Mouse (Mus musculus) lung, embryonic 16.5 days (tissue): ENCODE measurements around the gene Glis3. TPM values are rescaled to one million over a fixed set of nuclear protein-coding genes. Genes with fewer than 3 reads are reported as not detected.

Experiments used
- ATAC-seq: fragments of 200-750 bp; cut with Nextera tagmentation; 2 replicates; pipeline ENCODE4 v1.8.0; 2017; ENCODE audit warnings: low read depth, mild to moderate bottlenecking, moderate library complexity
- H3K27ac ChIP-seq: fragments of 300-500 bp; sonication (generic); 2 replicates; pipeline ENCODE4 v1.5.1; 2014; ENCODE audit warnings: mild to moderate bottlenecking, control low read depth, low read length
- H3K27me3 ChIP-seq: fragments of 300-500 bp; sonication (generic); 2 replicates; pipeline ENCODE4 v1.6.1; 2014; ENCODE audit warnings: low read depth, low read length, mixed read lengths; ENCODE audit not compliant: control insufficient read depth, insufficient read depth
- H3K36me3 ChIP-seq: fragments of 300-500 bp; sonication (generic); 2 replicates; pipeline ENCODE4 v1.6.1; 2014; ENCODE audit warnings: low read length; ENCODE audit not compliant: control insufficient read depth, insufficient read depth
- H3K4me1 ChIP-seq: fragments of 300-500 bp; sonication (generic); replicated peaks from 2 replicates; pipeline ENCODE4 v1.6.1; 2014; ENCODE audit warnings: low read length, mixed read lengths; ENCODE audit not compliant: control insufficient read depth, insufficient read depth
- H3K4me2 ChIP-seq: fragments of 300-500 bp; sonication (generic); 2 replicates; pipeline ENCODE4 v1.6.1; 2014; ENCODE audit warnings: low read depth, low read length, control low read depth
- H3K4me3 ChIP-seq: fragments of 300-500 bp; sonication (generic); 2 replicates; pipeline ENCODE4 v1.5.1; 2014; ENCODE audit warnings: mild to moderate bottlenecking, low read length, control low read depth
- H3K9ac ChIP-seq: fragments of 300-500 bp; sonication (generic); 2 replicates; pipeline ENCODE4 v1.6.1; 2014; ENCODE audit warnings: low read length, control low read depth
- H3K9me3 ChIP-seq: fragments of 300-500 bp; sonication (generic); 2 replicates; pipeline ENCODE4 v1.6.1; 2016; ENCODE audit warnings: low read length; ENCODE audit not compliant: control insufficient read depth
- WGBS: fragments of 180-500 bp; shearing (Covaris S2); extraction: QIAGEN DNeasy Blood & Tissue Kit; methylation state at CpG from one replicate; pipeline ENCODE4 v1.1.7; 2014; 5-methylcytosine and 5-hydroxymethylcytosine counted together
- polyA plus RNA-seq: library from polyadenylated mRNA; unstranded; fragments of >200 nt; fragmentation: Nextera tagmentation; extraction: Ambion mirVana; gene quantifications from 2 replicates; pipeline ENCODE4 v1.2.1, GENCODE M21; 2015

The Glis3 gene
- polyA plus RNA-seq, 1 experiment from 2014 or later = 3.3 TPM

GRCm38 (mm10) chr19:28520128-28520745, 159.6 kb downstream of the Glis3 start:
- no peak overlapping the region for H3K9ac ChIP-seq
- ATAC-seq = no peak
- no peak overlapping the region for H3K27ac ChIP-seq
- no peaks in the 10 kb centered on the region for H3K27me3 ChIP-seq
- no peak overlapping the region for H3K4me3 ChIP-seq
- H3K9me3 ChIP-seq = no peaks in the 10 kb centered on the region
- WGBS = 83% methylated on average over 8 of the region's 8 CpGs
- H3K4me1 ChIP-seq = peaks cover 19% of the 10 kb centered on the region
- no peak overlapping the region for H3K4me2 ChIP-seq
- no peaks in the 10 kb centered on the region for H3K36me3 ChIP-seq

GRCm38 (mm10) chr19:28519296-28519695, 160.6 kb downstream of the Glis3 start:
- Histone ChIP-seq H3K4me3 (no peak overlapping the region), H3K4me2 (no peak overlapping the region), H3K4me1 (peaks cover 24% of the 10 kb centered on the region), H3K36me3 (no peaks in the 10 kb centered on the region), H3K9ac (no peak overlapping the region), H3K27me3 (no peaks in the 10 kb centered on the region), H3K27ac (no peak overlapping the region), H3K9me3 (no peaks in the 10 kb centered on the region)
- no peak for ATAC-seq
- 69% methylated on average over 3 of the region's 3 CpGs for WGBS

- Histone ChIP-seq H3K4me1 (peaks cover 24% of the 10 kb centered on the region), H3K4me3 (no peak overlapping the region), H3K9me3 (no peaks in the 10 kb centered on the region), H3K27me3 (no peaks in the 10 kb centered on the region), H3K4me2 (no peak overlapping the region), H3K27ac (peak overlapping the region; percentile 38; the same call in 1 of the 2 replicates), H3K9ac (no peak overlapping the region), H3K36me3 (no peaks in the 10 kb centered on the region)
- ATAC-seq = no peak
- WGBS = 77% methylated on average over 6 of the region's 6 CpGs
These were observed 161.0 kb downstream of the Glis3 start for GRCm38 (mm10) chr19:28518846-28519245.

GRCm38 (mm10) chr19:28518266-28518665, 161.6 kb downstream of the Glis3 start:
- no peaks in the 10 kb centered on the region for H3K36me3 ChIP-seq
- no peak overlapping the region for H3K4me3 ChIP-seq
- H3K27ac ChIP-seq = peak overlapping the region; percentile 48
- H3K9me3 ChIP-seq = no peaks in the 10 kb centered on the region
- no peak overlapping the region for H3K9ac ChIP-seq
- ATAC-seq = peak; percentile 82
- no peak overlapping the region for H3K4me2 ChIP-seq
- no peaks in the 10 kb centered on the region for H3K27me3 ChIP-seq
- H3K4me1 ChIP-seq = peaks cover 24% of the 10 kb centered on the region
- WGBS = 31% methylated on average over 5 of the region's 5 CpGs

- Histone ChIP-seq H3K36me3 (no peaks in the 10 kb centered on the region), H3K27ac (peak overlapping the region; percentile 46), H3K9me3 (no peaks in the 10 kb centered on the region), H3K4me1 (peaks cover 24% of the 10 kb centered on the region), H3K4me3 (no peak overlapping the region), H3K4me2 (no peak overlapping the region), H3K9ac (no peak overlapping the region), H3K27me3 (no peaks in the 10 kb centered on the region)
- whole genome bisulfite sequencing = 45% methylated on average over 9 of the region's 9 CpGs
- peak; percentile 4; the same call in 1 of the 2 replicates for ATAC-seq
These were observed 162.3 kb downstream of the Glis3 start for GRCm38 (mm10) chr19:28517464-28518080.

GRCm38 (mm10) chr19:28516487-28516886, 163.4 kb downstream of the Glis3 start:
- H3K27ac ChIP-seq = no peak overlapping the region
- peaks cover 24% of the 10 kb centered on the region for H3K4me1 ChIP-seq
- ATAC-seq = no peak
- H3K4me3 ChIP-seq = no peak overlapping the region
- 83% methylated on average over 6 of the region's 6 CpGs for WGBS
- no peaks in the 10 kb centered on the region for H3K27me3 ChIP-seq
- H3K9me3 ChIP-seq = no peaks in the 10 kb centered on the region
- H3K36me3 ChIP-seq = no peaks in the 10 kb centered on the region
- H3K9ac ChIP-seq = no peak overlapping the region
- H3K4me2 ChIP-seq = no peak overlapping the region

- H3K36me3 ChIP-seq = no peaks in the 10 kb centered on the region
- ATAC-seq = no peak
- H3K4me2 ChIP-seq = no peak overlapping the region
- H3K27ac ChIP-seq = no peak overlapping the region
- H3K9ac ChIP-seq = no peak overlapping the region
- H3K27me3 ChIP-seq = no peaks in the 10 kb centered on the region
- WGBS = 65% methylated on average over 11 of the region's 11 CpGs
- peaks cover 6% of the 10 kb centered on the region for H3K4me1 ChIP-seq
- H3K4me3 ChIP-seq = no peak overlapping the region
- H3K9me3 ChIP-seq = no peaks in the 10 kb centered on the region
These were observed 167.4 kb downstream of the Glis3 start for GRCm38 (mm10) chr19:28512475-28512874.

- H3K27ac ChIP-seq = no peak overlapping the region
- H3K27me3 ChIP-seq = no peaks in the 10 kb centered on the region
- peaks cover 5% of the 10 kb centered on the region; the same call in 1 of the 2 replicates for H3K4me1 ChIP-seq
- no peaks in the 10 kb centered on the region for H3K36me3 ChIP-seq
- no peak for ATAC-seq
- WGBS = 90% methylated on average over 1 of the region's 1 CpGs
- H3K9ac ChIP-seq = no peak overlapping the region
- no peak overlapping the region for H3K4me2 ChIP-seq
- no peak overlapping the region for H3K4me3 ChIP-seq
- no peaks in the 10 kb centered on the region for H3K9me3 ChIP-seq
These were observed 168.0 kb downstream of the Glis3 start for GRCm38 (mm10) chr19:28511910-28512309.

- WGBS = 61% methylated on average over 6 of the region's 6 CpGs
- H3K27ac ChIP-seq = no peak overlapping the region
- H3K9me3 ChIP-seq = no peaks in the 10 kb centered on the region
- ATAC-seq = no peak
- no peak overlapping the region for H3K4me3 ChIP-seq
- no peaks in the 10 kb centered on the region for H3K27me3 ChIP-seq
- no peak overlapping the region for H3K4me2 ChIP-seq
- no peak overlapping the region for H3K9ac ChIP-seq
- no peaks in the 10 kb centered on the region for H3K4me1 ChIP-seq
- no peaks in the 10 kb centered on the region for H3K36me3 ChIP-seq
These were observed 174.5 kb downstream of the Glis3 start for GRCm38 (mm10) chr19:28505376-28505775.
